Mouse (Mus musculus): Measurements from ENCODE around the gene Arsb. TPM values are rescaled to one million over a fixed set of nuclear protein-coding genes. Genes with fewer than 3 reads are reported as not detected.

The Arsb gene
- polyA plus RNA-seq, 1 experiment from 2014 or later: 4.9 TPM

DNA sequence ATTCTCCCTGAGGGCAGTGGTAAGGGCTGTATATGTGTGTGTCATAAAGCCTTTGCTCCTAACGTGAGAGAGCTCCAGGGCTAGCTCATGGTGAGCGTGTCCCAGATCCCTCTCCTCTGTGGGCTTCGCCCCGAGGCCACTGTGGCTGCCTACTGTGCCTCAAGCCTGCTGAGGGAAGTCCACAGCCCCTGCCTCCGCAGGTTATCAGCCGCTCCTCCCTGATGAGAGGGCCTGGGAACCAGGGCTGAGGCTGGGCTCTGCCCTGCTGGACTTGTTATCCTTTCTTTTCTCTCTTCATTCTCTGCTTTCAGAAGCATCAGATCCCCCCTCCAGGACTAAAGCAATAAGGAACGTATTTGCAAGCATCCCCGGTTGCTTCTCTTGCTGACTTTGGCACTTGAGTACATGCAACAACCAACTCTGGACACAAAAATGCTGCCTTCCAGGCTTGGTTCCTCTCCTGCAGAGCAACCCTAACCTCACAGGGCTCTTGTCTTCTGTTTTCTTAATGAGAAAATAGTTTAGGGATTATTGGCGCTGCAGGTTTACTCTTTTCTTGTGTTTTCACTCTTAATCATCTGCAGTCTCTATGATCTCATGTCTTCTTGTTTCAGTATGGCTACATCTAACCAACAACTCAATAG lies 45.4 kb downstream of the Arsb start:
- no peak for TF ChIP-seq EP300 (optimal IDR thresholded peaks at IDR 0.05)
- TF ChIP-seq CTCF (IDR thresholded peaks at IDR 0.05; ENCODE audit: low read depth): no peak
- WGBS: 74% methylated on average over 9 of the region's 9 CpGs
- no peak for ATAC-seq (ENCODE audit: low FRiP score, low TSS enrichment)

DNA sequence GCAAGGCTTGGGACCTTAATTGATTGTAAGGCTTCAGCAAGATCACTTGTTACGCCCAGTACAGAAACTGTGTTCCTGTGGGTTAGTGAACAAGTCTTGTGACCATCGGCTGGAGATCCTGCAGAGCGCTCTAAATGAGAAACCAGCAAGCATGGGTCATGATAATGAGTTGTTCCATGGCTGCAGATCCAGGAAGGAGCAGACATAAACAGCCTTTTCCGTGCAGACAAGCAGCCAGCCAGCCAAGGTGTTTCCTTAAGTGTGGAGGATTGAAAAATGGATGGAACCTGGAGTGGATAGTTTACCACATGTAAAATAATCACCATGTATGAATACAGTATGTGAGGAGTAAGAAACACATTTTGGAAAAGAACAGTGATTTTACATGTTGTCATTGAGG lies 48.7 kb downstream of the Arsb start:
- no peaks in the 10 kb centered on the region for H3K9me3 ChIP-seq (ENCODE audit: control insufficient read depth, low read length)
- no peak for ATAC-seq (ENCODE audit: low FRiP score, low TSS enrichment)
- no peaks in the 10 kb centered on the region for H3K27me3 ChIP-seq (ENCODE audit: control insufficient read depth, insufficient read depth, low read length)
- no peak overlapping the region for H3K27ac ChIP-seq (replicated peaks)
- H3K9ac ChIP-seq (ENCODE audit: low read length): no peak overlapping the region
- no peak for DNase-seq (ENCODE audit: low spot score)
- no peak for TF ChIP-seq CTCF (IDR thresholded peaks at IDR 0.05; ENCODE audit: low read depth)
- no peak for TF ChIP-seq EP300 (optimal IDR thresholded peaks at IDR 0.05)
- 87% methylated on average over 4 of the region's 4 CpGs for WGBS
- H3K4me1 ChIP-seq (replicated peaks; ENCODE audit: control insufficient read depth, insufficient read depth): no peaks in the 10 kb centered on the region
- no peak overlapping the region for H3K4me2 ChIP-seq (replicated peaks; ENCODE audit: low read depth)
- no peak overlapping the region for H3K4me3 ChIP-seq (ENCODE audit: low read depth, low read length)
- no peaks in the 10 kb centered on the region for H3K36me3 ChIP-seq (ENCODE audit: control insufficient read depth, insufficient read depth, low read length)

More for the DNA sequence above, 45.4 kb downstream of the Arsb start:
- Histone ChIP-seq H3K9ac (ENCODE audit: low read length) (no peak overlapping the region), H3K4me3 (ENCODE audit: low read depth, low read length) (no peak overlapping the region), H3K4me2 (replicated peaks; ENCODE audit: low read depth) (no peak overlapping the region), H3K4me1 (replicated peaks; ENCODE audit: control insufficient read depth, insufficient read depth) (no peaks in the 10 kb centered on the region), H3K27me3 (ENCODE audit: control insufficient read depth, insufficient read depth, low read length) (no peaks in the 10 kb centered on the region), H3K27ac (replicated peaks) (no peak overlapping the region), H3K9me3 (ENCODE audit: control insufficient read depth, low read length) (no peaks in the 10 kb centered on the region), H3K36me3 (ENCODE audit: control insufficient read depth, insufficient read depth, low read length) (no peaks in the 10 kb centered on the region)
- DNase-seq (ENCODE audit: low spot score): no peak

DNA sequence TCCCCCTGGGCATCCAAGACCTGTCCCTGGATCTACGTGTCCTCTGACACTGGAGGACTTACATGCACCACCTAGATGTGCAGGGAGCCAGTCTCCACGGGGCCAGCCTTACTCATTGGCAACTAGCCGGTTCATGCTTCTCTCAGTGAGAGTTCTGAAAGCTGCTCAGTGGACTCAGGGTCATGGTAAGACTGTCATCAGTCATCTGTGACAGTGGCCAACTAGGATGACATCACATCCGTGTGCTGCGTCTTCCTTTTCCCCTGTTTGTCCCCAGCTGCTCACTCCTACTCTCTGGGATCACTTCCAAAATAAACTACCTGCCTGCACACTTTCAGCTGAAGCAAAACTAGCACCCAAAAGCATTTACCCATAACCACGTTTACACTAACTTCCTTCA lies 50.6 kb downstream of the Arsb start:
- Histone ChIP-seq H3K27me3 (ENCODE audit: control insufficient read depth, insufficient read depth, low read length) (no peaks in the 10 kb centered on the region), H3K4me3 (ENCODE audit: low read depth, low read length) (no peak overlapping the region), H3K9ac (ENCODE audit: low read length) (no peak overlapping the region), H3K9me3 (ENCODE audit: control insufficient read depth, low read length) (no peaks in the 10 kb centered on the region), H3K4me1 (replicated peaks; ENCODE audit: control insufficient read depth, insufficient read depth) (no peaks in the 10 kb centered on the region), H3K27ac (replicated peaks) (no peak overlapping the region), H3K36me3 (ENCODE audit: control insufficient read depth, insufficient read depth, low read length) (no peaks in the 10 kb centered on the region), H3K4me2 (replicated peaks; ENCODE audit: low read depth) (no peak overlapping the region)
- DNase-seq (ENCODE audit: low spot score) (no peak), ATAC-seq (ENCODE audit: low FRiP score, low TSS enrichment) (no peak)
- WGBS: 47% methylated on average over 6 of the region's 6 CpGs
- TF ChIP-seq EP300 (optimal IDR thresholded peaks at IDR 0.05) (no peak), CTCF (IDR thresholded peaks at IDR 0.05; ENCODE audit: low read depth) (no peak)

DNA sequence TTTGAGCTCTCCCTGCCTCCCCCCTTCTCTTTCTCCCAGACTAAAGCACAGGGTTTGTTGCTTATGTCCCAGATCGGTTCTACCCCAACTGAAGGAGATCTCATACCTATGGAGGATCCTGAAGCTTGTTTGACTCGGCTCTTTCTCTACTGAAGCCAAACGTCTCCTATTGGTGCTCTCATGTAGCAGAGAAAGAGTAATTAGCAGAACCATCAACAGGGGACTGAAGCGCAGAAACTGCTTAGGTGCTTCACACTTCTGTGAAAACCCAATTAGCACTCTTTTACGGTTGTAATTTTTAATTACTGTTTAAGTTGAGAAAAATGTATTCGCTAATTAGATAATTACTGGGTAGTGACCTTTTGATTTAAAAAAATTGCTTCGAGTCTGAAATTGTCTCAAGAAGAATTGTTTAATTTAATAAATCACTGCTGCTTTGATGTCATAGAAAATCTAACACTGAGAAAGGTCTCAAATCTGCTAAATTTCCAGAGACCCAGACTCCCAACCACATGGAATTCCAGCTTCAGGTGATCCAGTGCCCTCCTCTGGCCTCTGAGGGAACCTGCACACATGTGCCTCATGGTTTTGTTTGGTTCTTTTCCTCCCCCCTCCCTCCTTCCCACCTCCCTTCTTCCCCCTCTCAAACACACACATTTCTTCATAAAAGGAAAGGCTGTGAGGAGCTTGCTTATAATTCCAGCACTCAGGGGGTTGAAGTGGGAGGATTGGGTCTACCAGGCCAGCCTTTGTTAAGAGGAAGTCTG lies 54.5 kb downstream of the Arsb start:
- no peak overlapping the region for H3K4me2 ChIP-seq (replicated peaks; ENCODE audit: low read depth)
- peak; percentile 17; the same call in 1 of the 2 replicates for TF ChIP-seq CTCF (IDR thresholded peaks at IDR 0.05; ENCODE audit: low read depth)
- TF ChIP-seq EP300 (optimal IDR thresholded peaks at IDR 0.05): no peak
- ATAC-seq (ENCODE audit: low FRiP score, low TSS enrichment) (no peak), DNase-seq (ENCODE audit: low spot score) (no peak)
- H3K9me3 ChIP-seq (ENCODE audit: control insufficient read depth, low read length): no peaks in the 10 kb centered on the region
- H3K4me3 ChIP-seq (ENCODE audit: low read depth, low read length): no peak overlapping the region
- no peak overlapping the region for H3K27ac ChIP-seq (replicated peaks)
- H3K4me1 ChIP-seq (replicated peaks; ENCODE audit: control insufficient read depth, insufficient read depth): no peaks in the 10 kb centered on the region
- H3K36me3 ChIP-seq (ENCODE audit: control insufficient read depth, insufficient read depth, low read length): no peaks in the 10 kb centered on the region
- H3K9ac ChIP-seq (ENCODE audit: low read length): no peak overlapping the region
- H3K27me3 ChIP-seq (ENCODE audit: control insufficient read depth, insufficient read depth, low read length): no peaks in the 10 kb centered on the region
- 83% methylated on average over 7 of the region's 7 CpGs for WGBS

DNA sequence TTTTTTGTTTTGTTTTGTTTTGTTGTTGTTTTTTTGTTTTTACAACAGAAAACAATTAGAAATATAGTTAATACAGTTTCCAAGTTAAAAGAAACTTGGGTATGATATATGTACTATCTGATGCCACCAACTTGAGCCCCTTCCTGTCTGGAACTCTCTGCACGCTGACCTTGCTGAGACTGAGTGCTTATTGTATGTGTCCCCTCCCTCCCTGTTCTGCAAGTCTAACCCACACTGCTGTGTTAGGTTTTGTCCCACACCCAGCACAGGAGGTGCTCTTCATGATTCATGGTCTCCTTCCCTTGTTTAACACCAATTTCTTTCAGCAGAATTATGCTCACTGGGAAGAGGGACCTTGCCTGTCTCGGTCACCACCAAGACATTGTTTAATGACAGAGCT lies 56.3 kb downstream of the Arsb start:
- Histone ChIP-seq H3K4me3 (ENCODE audit: low read depth, low read length) (no peak overlapping the region), H3K36me3 (ENCODE audit: control insufficient read depth, insufficient read depth, low read length) (no peaks in the 10 kb centered on the region), H3K27ac (replicated peaks) (no peak overlapping the region), H3K4me2 (replicated peaks; ENCODE audit: low read depth) (no peak overlapping the region), H3K27me3 (ENCODE audit: control insufficient read depth, insufficient read depth, low read length) (no peaks in the 10 kb centered on the region), H3K4me1 (replicated peaks; ENCODE audit: control insufficient read depth, insufficient read depth) (no peaks in the 10 kb centered on the region), H3K9ac (ENCODE audit: low read length) (no peak overlapping the region), H3K9me3 (ENCODE audit: control insufficient read depth, low read length) (no peaks in the 10 kb centered on the region)
- TF ChIP-seq CTCF (IDR thresholded peaks at IDR 0.05; ENCODE audit: low read depth): no peak
- no peak for TF ChIP-seq EP300 (optimal IDR thresholded peaks at IDR 0.05)
- ATAC-seq (ENCODE audit: low FRiP score, low TSS enrichment) (no peak), DNase-seq (ENCODE audit: low spot score) (no peak)
- 67% methylated on average over 2 of the region's 2 CpGs for WGBS

Data from stomach, postnatal 0 days (tissue).